Mouse (Mus musculus) cerebellum, adult 2 months (tissue): ENCODE data around the gene Nup188.

Experiments
- CTCF ChIP-seq: fragments of 200-500 bp; IDR thresholded peaks from 2 replicates; pipeline ENCODE4 v1.5.1; 2011; ENCODE audit warnings: low read depth, mild to moderate bottlenecking, control low read depth, low read length, moderate library complexity, borderline replicate concordance; ENCODE audit not compliant: insufficient read depth
- POLR2A ChIP-seq: fragments of 200-500 bp; IDR thresholded peaks from 2 replicates; pipeline ENCODE4 v1.6.1; 2011; ENCODE audit warnings: low read length, control low read depth, borderline replicate concordance; ENCODE audit not compliant: insufficient read depth

- TF ChIP-seq CTCF: no peak
- TF ChIP-seq POLR2A: no peak
Measured at GRCm38 (mm10) chr2:30311481-30311880, 25.3 kb downstream of the Nup188 start.
